Mouse (Mus musculus) retina, adult 2 months (tissue): ENCODE results near the gene Nek6.

Source experiments
- DNase-seq: peaks from one replicate; pipeline ENCODE4 v3.0.0-alpha.2; 2012; ENCODE audit warnings: low read depth, low spot score

Gene Nek6

DNA sequence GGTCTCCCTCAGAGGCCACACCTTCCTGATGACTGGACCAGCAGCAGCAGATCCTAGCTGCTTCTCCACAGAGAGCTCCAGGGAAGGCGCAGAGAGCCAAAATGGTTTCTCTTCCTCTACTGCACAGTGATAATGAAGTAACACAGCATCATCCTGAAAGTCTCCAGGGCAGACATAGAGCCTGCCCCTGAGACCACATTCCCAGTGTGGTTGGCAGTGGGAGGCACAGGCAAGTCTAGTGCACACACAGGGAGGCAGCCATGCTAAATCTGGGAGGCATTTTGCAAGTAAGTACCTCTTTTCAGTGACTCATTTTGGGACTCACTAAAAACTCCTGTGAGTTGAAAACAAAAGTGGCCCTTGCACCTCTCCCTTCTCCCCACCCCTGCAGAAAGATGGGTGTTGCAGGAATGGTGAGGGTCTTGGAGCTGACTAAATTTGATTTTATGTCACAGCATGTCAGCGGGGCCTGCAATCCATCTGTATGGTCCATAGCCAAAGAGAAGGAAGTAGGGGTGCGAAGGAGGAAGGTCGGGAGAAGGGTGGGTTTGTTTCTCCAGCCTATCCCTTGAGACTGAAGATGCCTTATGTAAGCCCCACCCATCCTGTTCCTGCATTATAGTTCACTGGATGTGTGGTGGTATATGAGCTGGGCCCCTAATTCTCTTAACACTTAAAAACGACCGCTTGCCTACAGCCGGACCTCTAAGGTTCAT lies 2.3 kb upstream of the Nek6 start:
- DNase-seq, result no peak

GRCm38 (mm10) chr2:38510120-38510519 lies 1.3 kb upstream of the Nek6 start:
- DNase-seq, result no peak

GRCm38 (mm10) chr2:38512308-38513182 lies 1.1 kb downstream of the Nek6 start:
- DNase-seq, result no peak

GRCm38 (mm10) chr2:38513183-38513529 lies 1.7 kb downstream of the Nek6 start:
- no peak for DNase-seq

DNA sequence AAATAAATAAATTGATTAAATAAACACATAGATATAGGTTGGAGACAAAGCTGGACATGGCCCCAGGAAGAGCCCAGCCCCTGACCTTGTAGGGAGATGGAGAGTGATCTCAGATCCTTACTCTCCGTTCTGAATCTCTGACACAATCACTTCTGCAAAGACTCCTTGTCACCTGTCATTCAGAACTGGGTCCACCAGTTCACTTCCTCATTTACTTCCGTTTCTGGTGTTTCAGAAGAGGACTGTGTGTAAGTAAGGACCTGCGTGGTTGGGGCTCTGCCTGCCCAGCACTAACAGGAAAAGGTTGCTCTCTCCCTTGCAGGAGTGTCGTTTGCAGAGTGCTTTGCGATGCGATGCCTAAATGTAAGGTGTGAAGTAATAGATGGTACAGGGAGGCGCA lies 3.0 kb downstream of the Nek6 start:
- DNase-seq, result no peak

GRCm38 (mm10) chr2:38515446-38515845 lies 4.0 kb downstream of the Nek6 start:
- no peak for DNase-seq

- no peak for DNase-seq
These were observed 5.0 kb downstream of the Nek6 start for GRCm38 (mm10) chr2:38516471-38516870.

GRCm38 (mm10) chr2:38517045-38517444 lies 5.6 kb downstream of the Nek6 start:
- DNase-seq, result no peak

GRCm38 (mm10) chr2:38518719-38519118 lies 7.3 kb downstream of the Nek6 start:
- no peak for DNase-seq

DNA sequence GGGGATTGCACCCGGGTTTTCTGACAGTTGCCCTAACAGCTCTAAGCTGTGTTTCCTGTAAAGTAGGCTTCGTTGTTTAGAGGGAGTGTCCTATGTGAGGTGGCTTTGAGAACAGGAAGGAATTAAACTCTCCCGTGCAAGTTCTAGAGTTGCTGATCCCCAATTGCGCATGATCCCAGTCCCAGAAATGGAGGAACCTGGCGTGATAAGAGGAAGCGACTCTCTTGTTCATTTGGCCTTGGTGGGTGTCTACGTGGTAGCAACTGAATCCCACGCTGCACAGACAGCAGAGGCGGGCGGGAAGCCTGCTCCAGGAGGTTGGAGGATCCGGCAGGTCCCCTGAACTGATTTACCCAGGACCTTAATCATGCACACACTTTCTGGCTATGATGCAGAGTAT lies 8.5 kb downstream of the Nek6 start:
- no peak for DNase-seq

- DNase-seq, result no peak
These were observed 10.2 kb downstream of the Nek6 start for GRCm38 (mm10) chr2:38521618-38522017.

GRCm38 (mm10) chr2:38522354-38522753 lies 10.9 kb downstream of the Nek6 start:
- no peak for DNase-seq

- DNase-seq, result no peak
These were observed 12.5 kb downstream of the Nek6 start for GRCm38 (mm10) chr2:38523781-38524445.

- DNase-seq, result no peak
These were observed 13.6 kb downstream of the Nek6 start for GRCm38 (mm10) chr2:38525034-38525433.

GRCm38 (mm10) chr2:38529582-38530152 lies 18.2 kb downstream of the Nek6 start:
- DNase-seq, result no peak

- DNase-seq, result no peak
These were observed 19.5 kb downstream of the Nek6 start for GRCm38 (mm10) chr2:38530955-38531381.

DNA sequence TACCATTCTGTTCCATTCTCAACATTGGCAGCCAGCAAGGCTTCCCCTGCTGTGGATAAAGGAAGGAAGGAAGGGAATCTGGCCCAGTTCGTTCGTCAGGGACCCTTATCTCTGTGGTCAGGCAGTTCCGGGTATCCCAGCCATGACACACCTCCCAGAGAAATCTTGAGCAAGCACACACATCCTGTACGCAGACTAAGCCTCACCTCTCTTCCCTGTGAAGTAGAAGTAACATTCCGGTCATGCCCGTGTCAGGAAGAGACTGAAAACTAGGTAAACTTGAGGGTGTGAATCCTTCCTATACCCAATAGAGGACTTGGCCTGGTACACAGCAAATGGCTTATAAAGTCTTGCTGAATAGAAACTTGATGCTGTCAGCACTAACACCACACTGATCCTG lies 21.9 kb downstream of the Nek6 start:
- DNase-seq, result no peak

GRCm38 (mm10) chr2:38533767-38534166 lies 22.3 kb downstream of the Nek6 start:
- no peak for DNase-seq

- DNase-seq, result no peak
These were observed 22.9 kb downstream of the Nek6 start for GRCm38 (mm10) chr2:38534241-38534940.

- no peak for DNase-seq
These were observed 23.6 kb downstream of the Nek6 start for GRCm38 (mm10) chr2:38535051-38535450.

GRCm38 (mm10) chr2:38535521-38536220 lies 24.2 kb downstream of the Nek6 start:
- no peak for DNase-seq
